Mouse (Mus musculus) small intestine, adult 10 weeks (tissue): Measurements from ENCODE around the gene 1700123K08Rik. TPM values are rescaled to one million over a fixed set of nuclear protein-coding genes. Genes with fewer than 3 reads are reported as not detected.

Source experiments
- polyA plus RNA-seq: library from polyadenylated mRNA; stranded (reverse); fragments of 350-450 nt; fragmentation: Illumina TruSeq; extraction: RNeasy Lipid Tissue Mini Kit (QIAGEN cat#74804); gene quantifications from one replicate; pipeline ENCODE4 v1.2.3, GENCODE M21; 2014; ENCODE audit warnings: low replicate concordance

The 1700123K08Rik gene
- not detected for polyA plus RNA-seq

GRCm38 (mm10) chr5:138564612-138565011 lies at the start of gene 1700123K08Rik:
Gene 1700123K08Rik, minus strand, starts transcription at chr5:138564712.

Other genes starting within 250 kb of the 1700123K08Rik start
- 1.3 TPM for gene Pvrig, start 222.8 kb downstream of the 1700123K08Rik start, polyA plus RNA-seq
- 18.0 TPM for gene Zfp157, start 123.2 kb downstream of the 1700123K08Rik start, polyA plus RNA-seq
- 66.1 TPM for gene Zfp68, start 55.0 kb upstream of the 1700123K08Rik start, polyA plus RNA-seq
- gene A430033K04Rik, start 58.1 kb upstream of the 1700123K08Rik start, polyA plus RNA-seq, result 6.3 TPM
- gene Fam20c, start 189.8 kb upstream of the 1700123K08Rik start, polyA plus RNA-seq, result not detected